Mouse (Mus musculus): ENCODE data around the gene Mrpl57. TPM values are rescaled to one million over a fixed set of nuclear protein-coding genes. Genes with fewer than 3 reads are reported as not detected.

Mrpl57 gene
- total and polyA plus RNA-seq, 2 experiments from 2014 or later: 48.3 to 205 TPM

- H3K36me3 ChIP-seq (ENCODE audit: insufficient read depth, low read length): peaks cover 25% of the 10 kb centered on the region
- H3K27me3 ChIP-seq (ENCODE audit: insufficient read depth, low read length): no peaks in the 10 kb centered on the region
- no peak for ATAC-seq (ENCODE audit: low FRiP score)
- no peaks in the 10 kb centered on the region for H3K4me1 ChIP-seq (ENCODE audit: insufficient read depth, low read length)
- no peak for TF ChIP-seq CTCF (IDR thresholded peaks at IDR 0.05)
- H3K4me2 ChIP-seq (ENCODE audit: low read depth, low read length, poor library complexity, severe bottlenecking): no peak overlapping the region
- no peak overlapping the region for H3K4me3 ChIP-seq (ENCODE audit: low read depth, low read length)
- 88% methylated on average over 2 of the region's 2 CpGs for WGBS
- no peak overlapping the region for H3K9ac ChIP-seq (replicated peaks; ENCODE audit: low read length, poor library complexity, severe bottlenecking)
- H3K9me3 ChIP-seq (ENCODE audit: low read length): no peaks in the 10 kb centered on the region
- DNase-seq (ENCODE audit: low spot score): no peak
- no peak overlapping the region for H3K27ac ChIP-seq (ENCODE audit: low read depth, low read length)
Measured at GRCm38 (mm10) chr14:57863129-57863528, 37.1 kb downstream of the Mrpl57 start.

GRCm38 (mm10) chr14:57865256-57865655, 39.2 kb downstream of the Mrpl57 start:
- DNase-seq (ENCODE audit: low spot score) (no peak), ATAC-seq (ENCODE audit: low FRiP score) (no peak)
- H3K36me3 ChIP-seq (ENCODE audit: insufficient read depth, low read length): peaks cover 25% of the 10 kb centered on the region
- H3K9ac ChIP-seq (replicated peaks; ENCODE audit: low read length, poor library complexity, severe bottlenecking): no peak overlapping the region
- H3K4me2 ChIP-seq (ENCODE audit: low read depth, low read length, poor library complexity, severe bottlenecking): no peak overlapping the region
- TF ChIP-seq CTCF (IDR thresholded peaks at IDR 0.05): no peak
- H3K4me3 ChIP-seq (ENCODE audit: low read depth, low read length): no peak overlapping the region
- no peaks in the 10 kb centered on the region for H3K9me3 ChIP-seq (ENCODE audit: low read length)
- H3K27ac ChIP-seq (ENCODE audit: low read depth, low read length): no peak overlapping the region
- no peaks in the 10 kb centered on the region for H3K4me1 ChIP-seq (ENCODE audit: insufficient read depth, low read length)
- 89% methylated on average over 3 of the region's 3 CpGs for WGBS
- no peaks in the 10 kb centered on the region for H3K27me3 ChIP-seq (ENCODE audit: insufficient read depth, low read length)

GRCm38 (mm10) chr14:57866676-57867276, 40.7 kb downstream of the Mrpl57 start:
- TF ChIP-seq CTCF (IDR thresholded peaks at IDR 0.05): no peak
- Histone ChIP-seq H3K27ac (ENCODE audit: low read depth, low read length) (no peak overlapping the region), H3K4me3 (ENCODE audit: low read depth, low read length) (no peak overlapping the region), H3K36me3 (ENCODE audit: insufficient read depth, low read length) (peaks cover 21% of the 10 kb centered on the region), H3K4me2 (ENCODE audit: low read depth, low read length, poor library complexity, severe bottlenecking) (no peak overlapping the region), H3K9me3 (ENCODE audit: low read length) (no peaks in the 10 kb centered on the region), H3K27me3 (ENCODE audit: insufficient read depth, low read length) (no peaks in the 10 kb centered on the region), H3K4me1 (ENCODE audit: insufficient read depth, low read length) (no peaks in the 10 kb centered on the region), H3K9ac (replicated peaks; ENCODE audit: low read length, poor library complexity, severe bottlenecking) (no peak overlapping the region)
- ATAC-seq (ENCODE audit: low FRiP score) (no peak), DNase-seq (ENCODE audit: low spot score) (no peak)
- 98% methylated on average over 3 of the region's 3 CpGs for WGBS

GRCm38 (mm10) chr14:57877921-57878320, 51.9 kb downstream of the Mrpl57 start:
- Histone ChIP-seq H3K4me3 (ENCODE audit: low read depth, low read length) (no peak overlapping the region), H3K27me3 (ENCODE audit: insufficient read depth, low read length) (no peaks in the 10 kb centered on the region), H3K36me3 (ENCODE audit: insufficient read depth, low read length) (peaks cover 4% of the 10 kb centered on the region; the same call in 1 of the 2 replicates), H3K9ac (replicated peaks; ENCODE audit: low read length, poor library complexity, severe bottlenecking) (no peak overlapping the region), H3K4me2 (ENCODE audit: low read depth, low read length, poor library complexity, severe bottlenecking) (no peak overlapping the region), H3K9me3 (ENCODE audit: low read length) (no peaks in the 10 kb centered on the region), H3K27ac (ENCODE audit: low read depth, low read length) (no peak overlapping the region), H3K4me1 (ENCODE audit: insufficient read depth, low read length) (peaks cover 3% of the 10 kb centered on the region; the same call in 1 of the 2 replicates)
- 93% methylated on average over 9 of the region's 9 CpGs for WGBS
- DNase-seq (ENCODE audit: low spot score) (no peak), ATAC-seq (ENCODE audit: low FRiP score) (no peak)
- TF ChIP-seq CTCF (IDR thresholded peaks at IDR 0.05): no peak

Small RNA genes within 50 kb of the gene (microRNA-seq; reads per million reads assigned to microRNA genes)
- not detected for gene Mir3077 (ENCODE audit: borderline number of aligned reads)

Other genes starting within 250 kb of the Mrpl57 start
- gene Xpo4, start 160.8 kb upstream of the Mrpl57 start, total RNA-seq (2014; rRNA removed): 11.3 and 19.4 TPM in 2 replicates
- 6.7 and 11.7 TPM in 2 replicates for gene Xpo4, start 160.8 kb upstream of the Mrpl57 start, polyA plus RNA-seq (2015; fragmentation: Nextera tagmentation; extraction: Ambion mirVana)
- gene Gm49361, start 80.1 kb upstream of the Mrpl57 start, total RNA-seq (2014; rRNA removed): not detected in 2 replicates
- gene Gm49361, start 80.1 kb upstream of the Mrpl57 start, polyA plus RNA-seq (2015; fragmentation: Nextera tagmentation; extraction: Ambion mirVana): not detected in 2 replicates
- gene Lats2, start 67.8 kb upstream of the Mrpl57 start, total RNA-seq (2014; rRNA removed): 7.7 and 8.4 TPM in 2 replicates
- gene Lats2, start 67.8 kb upstream of the Mrpl57 start, polyA plus RNA-seq (2015; fragmentation: Nextera tagmentation; extraction: Ambion mirVana): 3.1 and 3.8 TPM in 2 replicates
- 11.4 and 36.9 TPM in 2 replicates for gene Sap18, start 28.1 kb upstream of the Mrpl57 start, total RNA-seq (2014; rRNA removed)
- gene Sap18, start 28.1 kb upstream of the Mrpl57 start, polyA plus RNA-seq (2015; fragmentation: Nextera tagmentation; extraction: Ambion mirVana): 22.4 and 26.8 TPM in 2 replicates
- 2.4 and 4.2 TPM in 2 replicates for gene Ska3, start within 50 bp of the Mrpl57 start, total RNA-seq (2014; rRNA removed)
- 3.9 and 4.2 TPM in 2 replicates for gene Ska3, start within 50 bp of the Mrpl57 start, polyA plus RNA-seq (2015; fragmentation: Nextera tagmentation; extraction: Ambion mirVana)
- gene Zdhhc20, start 64.0 kb downstream of the Mrpl57 start, total RNA-seq (2014; rRNA removed): 21.5 and 37.3 TPM in 2 replicates
- 25.6 and 33.2 TPM in 2 replicates for gene Zdhhc20, start 64.0 kb downstream of the Mrpl57 start, polyA plus RNA-seq (2015; fragmentation: Nextera tagmentation; extraction: Ambion mirVana)
- 50.8 and 59.5 TPM in 2 replicates for gene Micu2, start 173.0 kb downstream of the Mrpl57 start, total RNA-seq (2014; rRNA removed)
- 70.7 and 71.6 TPM in 2 replicates for gene Micu2, start 173.0 kb downstream of the Mrpl57 start, polyA plus RNA-seq (2015; fragmentation: Nextera tagmentation; extraction: Ambion mirVana)
- 7.4 and 7.9 TPM in 2 replicates for gene Fgf9, start 244.3 kb downstream of the Mrpl57 start, total RNA-seq (2014; rRNA removed)
- 17.7 and 17.8 TPM in 2 replicates for gene Fgf9, start 244.3 kb downstream of the Mrpl57 start, polyA plus RNA-seq (2015; fragmentation: Nextera tagmentation; extraction: Ambion mirVana)